Mouse (Mus musculus): ENCODE measurements around the gene Prss36.
"Not testable (repeated sequence)": the region's sequence is repeated elsewhere in the genome, so short reads cannot be mapped to it uniquely, and the experiment has no call there.

The Prss36 gene

DNA sequence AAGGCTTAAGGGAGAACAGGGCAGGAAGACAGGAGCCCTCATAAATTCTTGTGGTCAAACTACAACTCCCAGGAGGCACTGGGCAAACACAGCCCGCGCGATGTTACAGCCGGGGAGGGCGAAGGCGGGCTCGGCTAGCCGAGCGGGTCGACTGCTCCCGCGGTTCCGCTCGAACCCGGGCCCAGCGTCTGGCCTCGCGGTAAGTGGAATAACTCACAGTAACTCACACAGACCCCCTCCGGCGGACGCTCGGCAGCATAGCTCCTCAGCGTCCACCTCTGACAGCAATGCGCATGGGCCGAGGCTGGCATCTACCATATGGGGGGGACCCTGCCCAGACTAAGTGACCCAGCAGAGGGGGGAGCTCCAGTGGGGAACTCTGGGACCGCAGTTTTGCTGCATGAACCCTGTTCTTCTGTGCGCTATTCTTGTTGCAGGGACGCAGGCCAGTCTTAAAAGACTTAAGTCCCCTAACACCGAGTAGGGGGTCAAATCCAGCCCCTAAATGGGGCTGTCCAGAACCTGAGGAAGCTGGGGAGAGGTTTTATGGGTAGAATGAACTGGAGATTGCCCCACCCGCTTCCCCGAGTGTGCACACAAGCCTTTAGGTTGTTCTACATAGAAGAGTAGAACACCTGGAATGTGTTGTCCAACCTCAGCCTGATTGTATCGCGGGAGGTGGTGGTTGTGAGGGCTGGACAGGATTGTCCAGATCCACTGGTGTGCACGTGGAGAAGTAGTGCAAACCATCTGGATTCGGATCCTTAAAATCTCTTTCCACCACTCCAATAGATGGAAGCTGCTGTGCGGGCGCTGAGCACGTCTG, 42.3 kb downstream of the Prss36 start, which contains the start of gene Bckdk:
TSS of gene Bckdk (plus strand) at position 112 of the 826 bp plus-strand sequence.
- in situ Hi-C loops (cut with MboI, MseI) = no loop called here

DNA sequence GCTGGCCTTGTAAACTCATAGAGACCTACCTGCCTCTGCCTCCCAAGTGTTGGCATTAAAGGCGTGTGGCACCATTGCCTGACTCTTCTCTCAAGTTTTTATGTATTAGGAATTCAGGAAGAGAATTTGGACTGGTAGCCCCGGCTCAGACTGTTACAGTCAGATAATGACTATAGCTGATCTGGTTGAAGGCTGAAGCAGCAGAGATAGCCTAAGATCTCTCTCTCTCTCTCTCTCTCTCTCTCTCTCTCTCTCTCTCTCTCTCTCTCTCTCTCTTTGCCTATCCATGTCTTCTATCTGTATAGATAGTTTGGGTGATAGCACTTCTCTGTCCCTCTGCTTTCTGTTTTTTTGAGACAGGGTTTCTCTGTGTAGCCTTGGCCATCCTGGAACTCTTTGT, 44.8 kb downstream of the Prss36 start:
- in situ Hi-C loops (cut with MboI, MseI) = no loop called here

DNA sequence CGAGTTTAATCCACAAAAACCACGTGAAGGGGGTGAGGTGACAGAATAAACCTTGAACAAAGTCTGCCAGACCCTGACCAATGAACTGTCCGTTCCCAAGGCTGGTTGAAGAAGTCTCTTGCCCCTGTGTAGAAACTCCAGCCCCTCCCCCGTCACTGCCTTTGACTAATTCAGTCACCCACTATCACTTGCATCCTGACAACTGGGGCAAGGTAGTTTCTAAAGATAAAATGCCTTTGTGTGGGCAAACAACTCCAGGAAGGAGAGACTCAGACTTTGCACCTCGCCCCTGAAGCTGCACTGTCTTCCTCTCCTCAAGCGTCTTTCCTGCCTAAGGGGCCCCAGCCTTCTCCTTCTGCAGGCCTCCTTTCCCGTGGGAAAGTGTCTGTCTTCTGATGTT, 46.5 kb downstream of the Prss36 start:
- in situ Hi-C loops (cut with MboI, MseI) = no loop called here

DNA sequence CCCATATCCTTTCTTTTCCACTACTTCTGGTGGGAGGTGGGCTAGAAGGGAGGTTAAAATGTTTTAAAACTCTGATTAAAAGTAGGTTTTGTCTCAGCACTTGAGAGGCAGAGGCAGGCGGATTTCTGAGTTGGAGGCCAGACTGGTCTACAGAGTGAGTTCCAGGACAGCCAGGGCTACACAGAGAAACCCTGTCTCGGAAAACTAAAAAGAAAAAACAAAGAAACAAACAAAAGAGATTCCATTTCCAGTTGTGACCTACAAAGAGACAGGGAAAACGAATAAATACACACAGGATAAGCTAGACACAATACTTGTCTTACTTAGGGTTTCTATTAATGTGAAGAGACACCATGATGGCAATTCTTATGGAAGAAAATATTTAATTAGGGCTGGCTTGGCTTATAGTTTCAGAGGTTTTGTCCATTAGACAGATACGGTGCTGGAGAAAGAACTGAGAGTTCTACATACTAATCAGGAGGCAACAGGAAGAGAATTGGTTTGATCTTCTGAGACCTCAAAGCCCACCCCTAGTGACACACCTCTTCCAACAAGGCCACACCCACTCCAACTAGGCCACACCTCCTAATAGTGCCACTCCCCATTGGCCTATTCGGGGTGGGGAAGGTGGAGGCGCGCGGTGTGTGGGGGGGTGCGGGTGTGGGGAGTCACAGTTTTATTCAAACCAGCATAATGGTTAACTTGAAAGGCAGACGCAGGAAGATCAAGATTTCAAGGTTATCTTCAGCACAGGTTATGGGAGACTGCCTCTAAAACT, 48.2 kb downstream of the Prss36 start:
- in situ Hi-C loops (cut with MboI, MseI) = no loop called here

DNA sequence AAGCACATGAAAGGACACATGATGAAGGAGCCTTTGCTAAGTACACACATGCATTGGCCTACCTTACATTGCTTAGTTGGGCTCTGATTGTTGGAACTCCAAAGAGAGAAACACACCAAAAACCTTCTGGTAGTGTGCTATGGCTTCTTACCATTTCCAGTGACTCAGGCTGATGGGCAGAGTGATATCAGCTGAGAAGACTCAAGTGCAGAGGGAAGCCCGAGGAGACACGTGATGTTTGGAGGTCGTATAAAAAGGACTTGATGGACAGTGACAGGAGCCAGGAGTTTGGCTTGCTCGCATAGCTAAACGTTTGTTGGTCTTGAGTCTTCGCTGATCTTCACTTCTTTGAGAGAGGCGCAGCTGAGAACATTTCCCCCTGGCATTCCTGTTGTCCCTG, 49.0 kb downstream of the Prss36 start:
- in situ Hi-C loops (cut with MboI, MseI) = no loop called here

DNA sequence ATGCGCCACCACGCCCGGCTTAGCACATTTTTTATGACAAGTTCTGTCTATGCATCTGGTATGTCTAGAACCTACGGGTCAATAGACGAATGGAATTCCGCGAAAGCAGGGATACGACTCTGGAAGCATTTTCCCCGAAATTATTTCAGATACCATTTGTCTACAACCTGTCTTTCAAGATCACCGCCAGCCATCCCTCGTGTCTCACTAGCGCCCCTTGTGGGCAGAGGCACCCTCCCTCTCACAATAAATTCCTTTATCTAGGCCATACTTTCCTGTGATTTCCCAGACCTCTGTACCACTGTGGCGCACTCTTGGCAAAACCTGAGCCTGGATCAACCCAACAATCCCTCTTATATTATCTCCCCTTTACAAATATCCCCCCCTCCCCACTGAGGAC, 50.1 kb downstream of the Prss36 start:
- in situ Hi-C loops (cut with MboI, MseI) = no loop called here

DNA sequence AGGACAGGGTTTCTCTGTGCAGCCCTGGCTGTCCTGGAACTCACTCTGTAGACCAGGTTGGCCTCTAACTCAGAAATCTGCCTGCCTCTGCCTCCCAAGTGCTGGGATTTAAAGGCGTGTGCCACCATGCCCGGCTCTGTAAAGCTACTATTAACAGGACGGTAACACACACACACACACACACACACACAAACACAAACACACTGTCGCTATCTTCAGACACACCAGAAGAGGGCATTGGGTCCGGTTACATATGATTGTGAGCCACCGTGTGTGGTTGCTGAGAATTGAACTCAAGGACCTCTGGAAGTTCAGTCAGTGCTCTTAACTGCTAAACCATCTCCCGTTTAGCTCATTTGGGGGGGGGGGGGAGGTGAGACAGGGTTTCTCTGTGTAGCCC, 50.6 kb downstream of the Prss36 start:
- in situ Hi-C loops (cut with MboI, MseI) = not testable (repeated sequence)

DNA sequence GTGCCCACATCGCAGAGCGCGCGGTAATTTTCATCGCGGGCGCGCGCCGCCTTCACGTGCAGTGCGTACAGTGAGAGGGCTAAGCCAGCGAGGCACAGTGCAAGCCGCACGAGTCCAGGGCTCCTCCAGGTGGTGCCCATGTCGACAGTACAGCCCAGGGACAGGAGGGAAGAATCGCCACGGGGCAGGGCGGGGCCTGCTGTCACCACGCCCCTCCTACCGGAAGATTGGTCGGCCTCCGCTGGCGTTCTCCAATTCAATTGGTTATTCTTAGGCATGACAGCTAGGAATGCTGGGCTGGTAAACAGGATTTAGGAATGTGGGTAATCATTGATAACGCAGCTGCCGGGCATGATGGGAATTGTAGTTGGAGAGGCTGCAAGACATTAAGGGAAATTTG, 51.1 kb downstream of the Prss36 start, which contains the start of the genes Gm21974 and Vkorc1:
TSS of gene Gm21974 (minus strand) at position 13 of the 400 bp plus-strand sequence.
TSS of gene Vkorc1 (minus strand) at position 176 of the 400 bp plus-strand sequence.
- in situ Hi-C loops (cut with MboI, MseI) = no loop called here

DNA sequence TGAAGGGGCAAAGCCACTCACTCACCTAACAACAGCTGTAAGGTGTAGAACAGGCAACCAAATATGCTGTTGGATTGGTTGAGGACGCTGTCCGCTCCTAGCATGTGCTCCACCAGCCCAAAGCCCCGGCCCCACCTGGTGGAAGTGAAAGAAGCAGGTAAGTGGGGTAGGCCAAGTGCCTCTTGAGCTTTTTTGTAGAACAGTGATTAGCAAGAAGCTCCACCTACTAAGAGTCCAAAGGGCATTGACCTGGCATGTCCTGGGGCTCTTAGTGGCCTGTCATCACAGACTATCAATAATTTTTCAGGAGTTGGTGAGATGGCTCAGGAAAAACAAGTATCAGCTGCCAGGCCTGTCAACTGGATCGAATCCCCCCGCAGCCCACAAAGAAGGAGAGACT, 52.0 kb downstream of the Prss36 start:
- in situ Hi-C loops (cut with MboI, MseI) = no loop called here

DNA sequence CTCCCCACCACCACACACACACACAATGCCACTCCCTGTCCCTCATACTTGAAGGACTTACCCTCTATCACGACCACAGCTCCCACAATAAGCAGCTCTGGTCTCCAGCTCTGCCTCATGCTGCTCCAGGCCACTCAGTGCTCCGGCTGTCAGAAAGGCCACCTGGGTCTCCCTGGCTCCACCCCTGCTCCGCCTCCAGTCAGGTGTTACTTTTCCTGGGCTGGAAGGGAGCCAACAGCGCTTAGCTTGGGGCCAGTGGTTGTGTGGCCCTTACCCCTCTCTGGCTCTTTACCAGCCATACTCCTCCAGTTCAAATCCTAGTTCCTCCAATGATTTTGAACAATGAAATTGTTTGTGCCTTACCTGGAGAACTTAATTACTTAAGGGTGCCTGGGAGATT, 55.7 kb downstream of the Prss36 start, which contains the start of gene Prss53:
TSS of gene Prss53 (minus strand) at position 173 of the 400 bp plus-strand sequence.
- in situ Hi-C loops (cut with MboI, MseI) = no loop called here

DNA sequence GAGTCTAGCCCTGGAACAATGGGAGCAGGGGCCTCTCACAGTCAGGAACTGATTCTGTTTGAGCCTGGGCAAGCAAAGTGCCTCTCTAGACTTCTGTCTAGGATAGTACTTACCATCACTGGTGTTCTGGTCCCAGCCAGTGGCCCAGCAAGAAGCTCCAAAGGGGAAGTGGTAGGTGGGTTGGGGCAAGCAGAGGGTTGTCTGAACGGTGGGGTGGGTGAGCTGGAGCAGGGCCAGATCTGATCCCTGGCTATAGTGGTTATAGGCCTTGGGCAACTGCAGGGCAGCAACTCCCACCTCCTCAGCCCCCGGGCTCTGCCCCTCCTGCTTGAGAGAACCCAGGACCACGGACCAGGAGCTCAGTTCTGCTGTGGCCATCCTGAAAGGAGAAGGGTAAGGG, 57.7 kb downstream of the Prss36 start:
- in situ Hi-C loops (cut with MboI, MseI) = no loop called here

DNA sequence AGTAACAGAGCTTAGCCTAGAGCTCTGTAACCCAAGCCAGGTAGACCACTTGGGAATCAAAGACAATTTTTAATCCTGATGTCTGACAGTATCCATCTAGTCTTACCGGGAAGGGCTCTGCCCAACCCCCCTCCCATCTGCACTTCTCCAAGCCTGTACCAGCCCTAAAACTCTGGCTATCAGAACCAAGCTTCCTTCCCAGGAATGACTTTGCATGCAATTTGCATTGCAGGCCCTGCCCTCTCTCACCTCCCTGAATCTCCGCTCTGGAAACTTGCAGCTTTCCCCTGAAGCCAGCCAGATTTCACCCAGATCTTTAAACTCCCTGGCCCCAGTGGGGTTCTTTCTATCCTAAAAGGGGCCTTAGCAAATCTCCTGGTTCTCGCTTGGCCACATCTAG, 58.7 kb downstream of the Prss36 start:
- in situ Hi-C loops (cut with MboI, MseI) = no loop called here

DNA sequence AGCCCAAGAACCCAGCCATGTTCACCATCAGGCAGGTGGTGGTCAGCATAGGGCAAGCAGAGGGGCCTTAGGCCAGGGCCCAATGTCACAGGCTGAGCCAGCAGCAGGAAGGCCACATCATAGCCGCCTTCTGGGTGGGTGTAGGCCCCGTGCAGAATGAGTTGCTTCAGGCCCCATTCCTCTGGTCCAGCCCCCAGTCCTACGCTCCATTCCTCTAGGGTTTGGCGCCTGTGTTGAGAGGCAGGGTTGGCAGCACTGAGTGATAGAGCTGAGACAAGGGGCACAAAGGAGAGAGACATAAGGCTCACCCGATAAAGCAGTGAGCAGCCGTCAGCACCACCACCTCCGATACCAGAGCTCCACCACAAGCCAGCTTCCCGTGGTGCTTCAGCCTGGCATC, 59.3 kb downstream of the Prss36 start:
- in situ Hi-C loops (cut with MboI, MseI) = no loop called here

DNA sequence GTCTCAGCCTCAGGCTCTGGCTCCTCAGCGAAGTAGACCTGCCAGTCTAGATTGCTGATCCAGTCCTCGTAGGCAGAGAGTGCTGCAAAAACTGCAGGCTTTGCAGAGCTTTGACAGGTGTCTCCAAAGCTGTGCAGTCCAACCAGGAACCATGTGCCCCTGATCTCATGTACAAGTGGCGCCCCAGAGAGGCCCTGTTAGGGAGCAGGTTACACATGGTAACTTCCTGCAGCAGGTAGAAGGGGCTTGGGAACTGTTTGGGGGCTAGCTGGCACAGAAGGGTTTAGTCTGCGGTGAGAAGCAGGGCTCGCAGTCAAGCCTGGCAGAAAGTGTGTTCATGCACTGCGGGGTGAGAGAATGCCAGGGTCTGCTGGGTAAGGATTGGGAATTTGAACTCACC, 60.0 kb downstream of the Prss36 start:
- in situ Hi-C loops (cut with MboI, MseI) = no loop called here

DNA sequence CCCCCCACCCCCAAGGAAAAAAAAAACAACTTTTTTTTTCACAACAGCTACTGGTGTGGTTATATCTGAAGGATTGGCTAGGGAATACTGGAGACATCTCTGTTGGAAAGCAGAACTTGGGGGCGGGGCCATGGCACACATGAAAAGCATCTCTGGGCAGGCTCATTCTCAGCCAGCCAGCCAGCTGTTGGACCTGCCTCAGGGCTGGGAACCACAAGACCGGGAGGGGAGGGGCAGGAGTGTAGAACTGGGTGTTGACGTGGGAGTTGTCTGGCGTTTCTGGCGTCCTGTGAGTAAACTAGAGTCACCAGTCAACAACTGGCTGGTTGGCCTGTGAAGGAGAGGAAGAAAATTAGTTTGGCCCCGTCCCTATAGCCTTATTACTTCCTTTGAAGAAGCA, 60.6 kb downstream of the Prss36 start:
- in situ Hi-C loops (cut with MboI, MseI) = no loop called here
